Mouse (Mus musculus) embryo, embryonic 10 days (tissue): ENCODE measurements around the gene Samd3.

Source experiments
- DNase-seq: peaks from one replicate; pipeline ENCODE4 v3.0.0-alpha.2; 2015; ENCODE audit warnings: low spot score

Samd3 gene

DNA sequence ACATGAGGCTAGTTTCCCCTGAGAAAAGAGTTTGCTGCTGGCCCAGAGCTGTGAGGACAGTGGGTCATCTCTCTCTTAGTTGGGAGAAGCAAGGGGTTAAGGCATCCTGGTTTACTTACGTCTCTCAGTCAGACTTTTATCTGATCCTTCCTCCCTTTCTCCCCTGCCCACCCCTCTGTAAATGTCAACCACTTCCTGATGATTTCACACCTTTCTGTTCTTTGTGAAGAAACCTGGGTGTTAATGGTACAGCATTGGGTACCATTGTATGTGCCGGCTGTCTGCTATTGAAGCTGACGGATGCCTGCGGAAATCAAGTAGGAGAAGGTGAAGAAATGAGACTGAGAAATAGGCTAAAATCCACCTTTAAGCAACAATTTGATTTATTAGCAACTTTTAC lies at the start of gene Samd3:
Gene Samd3, plus strand, starts transcription at position 220 of the 400 bp plus-strand sequence.
- no peak for DNase-seq

DNA sequence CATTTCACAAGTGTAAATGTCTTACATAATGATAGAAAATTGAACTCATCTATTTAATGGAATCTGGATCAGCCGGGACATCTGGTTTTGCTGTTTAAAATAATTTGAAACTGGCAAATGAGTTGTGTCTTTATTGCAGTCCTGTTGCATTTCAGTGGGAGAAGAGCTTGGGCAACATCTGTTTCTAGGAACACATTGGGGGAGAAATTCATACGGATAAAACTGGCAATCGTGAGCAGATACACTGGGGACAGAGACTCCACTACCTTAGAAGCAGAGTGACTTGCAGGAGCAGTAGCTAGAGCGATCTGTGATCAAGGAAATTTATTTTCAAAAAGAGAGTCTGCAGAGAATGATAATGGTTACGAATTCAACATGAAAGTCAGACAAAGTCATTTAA lies 44.2 kb upstream of the Samd3 start:
- no peak for DNase-seq

DNA sequence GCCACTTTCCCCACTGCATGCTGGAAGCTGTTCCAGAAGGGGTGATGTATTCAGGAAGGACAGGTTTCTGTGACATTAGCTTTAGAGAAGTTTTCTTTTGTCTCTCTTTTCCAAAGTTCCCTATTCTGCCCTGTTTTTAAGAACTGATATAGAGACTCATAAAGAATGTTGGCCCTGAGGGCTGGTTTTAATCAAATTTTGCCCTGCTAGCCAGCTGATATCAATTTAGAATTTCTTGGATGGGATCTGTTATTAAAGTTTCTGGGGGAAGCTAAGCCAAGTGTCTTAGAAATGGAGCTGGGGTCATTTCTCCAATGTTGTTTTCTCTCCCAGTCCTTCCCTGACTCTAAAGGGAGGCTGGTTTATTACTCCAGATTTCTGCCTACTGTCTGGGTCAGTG lies 38.7 kb upstream of the Samd3 start:
- DNase-seq, result no peak

DNA sequence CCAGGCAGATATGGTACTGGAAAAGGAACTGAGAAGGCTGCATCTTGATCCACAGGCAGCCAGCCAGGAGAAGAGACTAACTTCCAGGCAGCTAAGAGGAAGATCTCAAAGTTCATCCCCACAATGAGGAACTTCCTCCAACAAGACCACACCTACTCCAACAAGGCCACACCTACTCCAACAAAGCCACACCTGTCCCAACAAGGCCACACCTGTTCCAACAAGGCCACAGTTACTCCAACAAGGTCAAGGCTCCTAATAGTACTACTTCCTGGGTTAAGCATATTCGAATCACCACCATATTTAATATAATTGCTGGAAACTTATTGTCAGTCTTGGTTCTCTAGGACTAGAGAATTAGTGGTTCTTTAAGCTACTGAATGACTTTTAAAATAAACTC lies 34.6 kb upstream of the Samd3 start:
- no peak for DNase-seq

DNA sequence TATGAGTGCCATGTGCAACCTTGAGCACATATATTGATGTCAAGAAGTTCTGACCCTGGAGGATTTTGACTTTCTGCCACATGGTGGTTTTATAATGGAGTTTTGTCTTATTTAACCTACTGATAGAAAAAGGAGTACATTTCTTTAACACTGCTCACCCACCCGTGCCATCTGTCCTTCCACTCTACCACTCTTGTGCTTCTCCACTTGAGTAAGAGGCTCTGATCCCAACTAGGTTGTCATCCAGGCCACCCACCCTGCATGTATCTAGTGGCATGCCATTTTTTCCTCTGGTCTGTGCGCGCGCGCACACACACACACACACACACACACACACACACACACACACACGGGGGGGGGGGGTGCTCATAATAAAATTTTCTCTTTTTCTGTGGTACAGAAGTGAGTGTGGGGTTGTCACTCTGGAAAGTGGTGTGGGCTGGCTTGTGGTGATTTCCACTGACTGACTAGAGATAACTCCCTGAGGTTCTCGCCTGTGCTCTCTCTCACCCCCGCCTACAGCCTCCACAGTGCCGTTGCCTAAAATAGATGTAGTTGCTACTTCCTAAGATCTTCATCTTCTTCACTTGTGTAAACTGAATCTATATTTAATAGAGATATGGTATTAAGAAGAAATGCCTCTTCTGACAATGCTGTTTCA lies 26.7 kb upstream of the Samd3 start:
- DNase-seq, result no peak

DNA sequence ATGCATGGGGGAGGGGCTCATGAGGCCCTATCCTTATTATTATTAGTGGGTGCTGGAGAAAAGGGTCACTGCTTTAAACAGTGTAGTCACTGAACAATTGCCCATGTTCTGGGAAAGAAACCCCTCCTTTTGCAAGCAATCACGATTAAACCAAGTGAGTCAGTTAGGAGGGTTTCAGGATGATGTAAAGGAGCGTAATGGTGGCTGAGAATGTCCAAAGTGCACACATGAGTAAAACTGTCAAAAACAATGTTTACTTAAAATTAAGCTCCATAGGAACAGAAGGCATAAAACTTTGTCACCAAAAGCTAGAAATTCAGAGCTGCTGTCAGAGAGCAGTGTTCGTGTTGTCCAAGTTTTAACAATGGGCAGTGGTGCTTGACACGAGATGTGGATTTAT lies 8.8 kb upstream of the Samd3 start:
- DNase-seq, result no peak

DNA sequence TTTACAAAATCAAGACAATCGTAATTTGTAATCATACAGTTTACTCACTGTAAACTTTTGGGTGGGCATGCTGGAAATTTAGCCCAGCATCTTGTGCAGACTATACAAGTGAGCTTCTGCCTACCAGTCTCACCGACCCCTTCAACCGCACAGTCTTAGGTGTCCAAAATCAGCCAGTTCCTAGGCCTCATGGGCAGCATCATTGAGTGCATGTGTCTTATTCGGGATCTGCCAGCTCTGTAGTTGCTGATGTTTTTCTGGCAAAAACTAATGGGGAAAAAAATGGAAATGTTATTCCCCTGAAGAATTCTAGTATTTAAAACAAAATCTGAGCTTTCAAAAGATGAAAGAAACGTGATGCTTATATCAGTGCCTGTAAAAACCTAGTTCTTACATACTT lies 3.3 kb upstream of the Samd3 start:
- no peak for DNase-seq

DNA sequence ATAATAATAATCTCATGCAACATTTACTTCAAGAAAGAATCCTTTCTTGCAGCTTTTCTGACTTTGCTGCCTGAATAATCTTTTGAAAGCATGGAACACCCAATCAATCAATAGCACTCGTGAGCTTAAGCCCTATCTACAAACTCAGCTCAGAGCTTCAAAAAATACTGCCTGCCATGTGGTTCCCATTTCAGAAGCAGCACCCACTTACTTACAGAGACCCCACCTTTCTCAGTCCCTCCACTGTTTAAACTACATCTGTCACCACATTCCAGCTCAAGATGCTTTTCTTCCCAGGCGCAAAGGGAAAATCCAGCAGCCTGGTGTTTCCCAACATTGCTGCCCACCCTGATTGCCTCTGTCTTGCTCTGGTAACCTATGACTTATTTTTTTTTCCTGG lies 2.8 kb upstream of the Samd3 start:
- DNase-seq, result peak; percentile 7

DNA sequence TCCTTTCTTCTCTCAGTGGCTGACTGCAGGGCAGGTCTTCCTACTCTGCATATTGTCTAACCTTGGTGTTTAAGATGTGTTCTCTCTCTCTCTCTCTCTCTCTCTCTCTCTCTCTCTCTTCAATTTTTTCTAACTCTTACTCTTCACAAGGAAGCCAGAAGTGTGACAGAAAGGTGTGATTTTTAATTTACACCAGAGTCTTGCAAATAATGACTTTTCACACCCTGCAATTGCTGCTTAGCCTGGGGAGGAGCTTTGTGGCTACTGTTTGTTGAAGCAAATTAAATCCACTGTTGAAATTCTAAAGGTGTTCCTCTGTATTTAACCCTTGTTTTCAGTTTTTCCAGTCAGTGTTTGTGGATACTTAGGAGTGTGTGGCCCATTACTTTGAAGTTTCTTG lies 1.3 kb upstream of the Samd3 start:
- DNase-seq, result no peak

DNA sequence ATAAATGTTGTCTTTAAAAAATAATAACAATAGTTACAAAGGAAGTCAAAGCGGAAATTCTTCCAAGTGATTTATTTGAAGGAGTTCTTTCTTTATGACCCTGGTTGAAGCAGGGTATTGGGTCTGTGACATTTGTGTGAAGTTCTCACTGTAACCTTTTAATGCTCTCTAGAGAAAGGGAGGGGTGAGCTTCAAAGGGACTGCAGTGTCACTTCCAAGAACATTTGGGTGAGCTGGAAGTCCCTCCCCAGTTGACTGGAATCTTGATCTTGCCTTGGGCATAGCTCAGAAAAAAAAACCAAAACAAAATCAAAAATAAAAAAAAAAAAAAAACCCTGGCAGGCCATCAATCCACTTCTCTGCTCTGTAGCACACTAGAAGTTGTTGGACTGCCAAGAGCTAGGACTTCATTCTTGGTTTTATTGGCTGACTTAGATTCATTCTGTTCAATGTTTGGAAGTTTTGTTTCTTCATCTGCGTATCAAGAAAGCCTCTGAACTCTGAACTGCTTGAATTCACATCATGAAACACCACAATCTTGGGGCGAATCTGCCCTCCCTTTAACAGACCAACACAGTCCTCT lies 2.7 kb downstream of the Samd3 start:
- DNase-seq, result no peak

DNA sequence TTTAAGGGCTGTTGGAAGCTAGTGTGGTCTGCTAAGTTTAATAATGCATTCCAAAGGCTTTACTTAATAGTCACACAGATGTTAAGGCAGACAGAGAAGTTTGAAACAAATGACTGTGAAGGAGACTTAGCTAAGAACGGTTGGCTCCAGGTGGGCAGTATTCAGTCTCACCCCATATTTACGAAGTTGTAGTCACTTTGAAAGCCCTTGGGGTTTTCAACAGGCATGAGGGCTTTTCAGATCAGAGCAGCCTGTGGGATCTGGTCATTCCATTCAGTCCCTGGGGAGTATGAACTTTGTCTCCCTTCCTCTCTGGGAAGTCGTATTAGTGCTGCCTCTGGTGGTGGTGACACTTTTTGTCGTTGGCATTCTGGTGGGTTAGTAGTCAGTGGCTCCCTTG lies 9.1 kb downstream of the Samd3 start:
- DNase-seq, result no peak

DNA sequence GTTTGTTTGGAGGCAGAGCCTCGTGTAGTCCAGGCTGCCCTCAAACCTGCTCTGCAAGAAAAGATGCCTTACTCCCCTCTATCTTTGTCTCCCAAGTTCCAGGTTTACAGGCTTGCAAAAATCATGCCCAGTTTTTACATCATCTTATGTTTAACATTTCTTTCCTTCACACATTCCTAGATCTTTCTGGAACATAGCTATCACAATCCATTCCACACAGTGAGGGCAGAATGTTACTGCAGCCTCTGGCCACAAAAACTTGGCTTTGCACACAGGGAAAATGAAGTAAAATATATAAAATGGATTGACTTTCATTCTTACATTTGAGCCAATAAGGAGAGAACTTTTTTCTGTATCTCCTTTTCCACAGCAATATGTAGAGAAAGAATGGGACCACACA lies 9.6 kb downstream of the Samd3 start:
- no peak for DNase-seq

DNA sequence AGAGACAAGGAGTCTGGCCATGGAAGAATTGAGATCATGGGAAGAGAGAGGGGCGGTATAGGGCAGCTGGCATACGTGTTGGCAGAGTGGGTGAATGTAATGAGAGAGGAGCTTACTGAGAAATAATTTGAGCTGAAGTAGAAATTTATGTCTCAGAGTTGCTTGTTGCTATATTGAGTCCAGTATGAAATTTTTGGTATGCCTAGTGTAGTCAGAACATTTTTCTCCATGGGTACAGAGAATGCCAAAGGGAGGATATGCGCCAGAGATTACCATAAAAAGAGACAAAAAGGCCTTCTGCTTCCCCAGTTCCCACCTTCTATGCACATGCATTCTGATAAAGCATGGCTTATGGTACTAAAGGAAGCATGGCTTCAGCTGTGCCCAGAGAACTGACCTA lies 13.7 kb downstream of the Samd3 start:
- no peak for DNase-seq

DNA sequence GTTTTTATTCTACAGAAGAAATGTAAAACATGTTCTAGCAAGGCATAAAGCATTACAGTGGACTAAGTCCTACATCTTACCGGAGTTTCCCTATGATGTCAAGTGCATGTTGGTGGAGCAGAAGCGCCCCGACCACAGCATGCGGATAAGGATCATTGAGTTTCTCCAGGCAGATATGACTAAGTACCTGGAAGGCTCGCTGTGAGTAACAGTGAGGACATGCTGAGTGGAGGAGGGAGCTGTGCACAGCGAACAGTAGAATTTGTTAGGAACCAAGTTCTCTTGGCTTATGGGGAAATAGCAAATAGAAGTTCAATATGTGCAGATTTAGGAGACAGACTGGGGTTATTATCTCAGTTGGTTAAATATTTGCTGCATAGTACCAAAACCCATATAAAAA lies 15.0 kb downstream of the Samd3 start:
- no peak for DNase-seq

DNA sequence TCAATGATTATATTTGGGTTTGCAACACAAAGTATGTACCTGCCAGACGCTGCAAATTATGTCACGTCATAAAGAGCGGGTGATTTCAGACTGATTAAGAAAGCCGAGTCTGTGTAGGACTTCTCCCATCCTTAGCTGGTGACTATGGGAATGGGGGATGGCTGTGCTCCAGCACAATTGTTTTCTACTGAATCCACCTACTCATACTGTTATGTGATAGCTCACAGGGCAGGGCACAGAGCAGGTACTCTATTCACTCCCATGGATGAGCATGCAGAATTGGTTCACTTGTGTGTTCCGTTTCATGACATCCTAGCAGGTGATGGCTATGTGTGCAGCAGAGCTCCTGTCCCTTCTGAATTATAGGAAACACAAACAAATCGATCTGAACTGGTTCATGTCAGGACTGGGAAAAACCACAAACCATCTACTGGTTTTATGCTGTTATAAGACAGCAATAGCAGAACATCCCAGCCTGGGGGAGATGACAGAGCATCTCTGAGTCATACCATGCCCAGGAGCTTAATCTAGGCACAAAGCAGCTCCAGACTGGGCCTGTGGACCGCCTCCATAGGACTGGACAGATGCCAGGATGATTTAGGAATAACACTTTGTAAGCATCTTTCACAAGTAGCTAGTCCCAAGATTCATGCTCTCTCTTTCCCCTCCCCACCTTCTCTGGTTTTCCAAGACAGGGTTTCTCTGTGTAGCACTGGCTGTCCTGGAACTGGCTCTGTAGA lies 20.1 kb downstream of the Samd3 start:
- no peak for DNase-seq

DNA sequence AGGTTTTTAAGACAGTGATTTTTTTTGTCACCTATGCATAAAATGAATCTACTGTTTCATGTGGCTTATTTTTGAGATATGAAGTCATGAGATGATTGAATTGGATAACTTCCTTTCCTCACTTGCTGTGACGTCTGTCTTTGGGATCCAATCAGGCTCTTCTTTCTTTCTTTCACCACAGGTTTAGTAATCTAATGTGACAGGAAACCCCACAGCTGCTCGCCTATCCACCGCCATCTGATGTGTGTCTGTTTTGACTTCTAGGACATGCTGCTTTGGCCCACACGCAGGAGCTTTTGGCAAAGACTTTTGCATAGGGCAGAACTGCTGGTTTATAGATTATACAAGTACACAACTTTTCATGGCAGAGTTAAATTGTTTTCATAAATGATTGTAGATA lies 30.4 kb downstream of the Samd3 start:
- DNase-seq, result no peak

DNA sequence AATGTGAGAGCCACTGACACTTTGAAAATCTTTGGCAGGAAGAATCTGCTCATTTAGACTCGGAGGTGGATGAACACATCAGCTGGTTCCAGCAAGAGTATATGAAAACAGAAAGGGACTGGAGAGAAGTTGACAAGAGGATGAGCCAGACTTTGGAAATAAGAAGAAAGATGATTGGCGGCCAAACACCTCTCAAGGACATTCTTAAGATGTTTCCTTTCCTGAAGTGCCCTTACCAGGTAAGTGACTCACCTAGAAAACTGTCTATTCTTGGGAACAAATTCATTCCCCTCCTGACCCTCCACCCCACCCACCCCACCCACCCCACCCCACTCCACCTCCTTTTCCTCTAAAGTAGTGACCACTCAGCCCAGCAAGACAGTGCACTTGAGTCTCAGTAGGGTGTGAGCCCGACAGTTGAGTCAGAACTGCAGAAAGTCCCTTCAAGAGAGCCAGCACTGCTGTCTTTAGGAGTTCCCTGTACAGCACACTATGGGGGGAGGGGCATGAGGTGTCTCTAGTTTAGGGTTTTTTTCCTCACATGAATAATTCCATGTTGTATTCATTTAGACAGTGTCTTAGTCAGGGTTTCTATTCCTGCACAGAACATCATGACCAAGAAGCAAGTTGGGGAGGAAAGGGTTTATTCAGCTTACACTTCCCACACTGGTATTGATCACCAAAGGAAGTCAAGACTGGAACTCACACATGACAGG lies 34.4 kb downstream of the Samd3 start:
- DNase-seq, result no peak

DNA sequence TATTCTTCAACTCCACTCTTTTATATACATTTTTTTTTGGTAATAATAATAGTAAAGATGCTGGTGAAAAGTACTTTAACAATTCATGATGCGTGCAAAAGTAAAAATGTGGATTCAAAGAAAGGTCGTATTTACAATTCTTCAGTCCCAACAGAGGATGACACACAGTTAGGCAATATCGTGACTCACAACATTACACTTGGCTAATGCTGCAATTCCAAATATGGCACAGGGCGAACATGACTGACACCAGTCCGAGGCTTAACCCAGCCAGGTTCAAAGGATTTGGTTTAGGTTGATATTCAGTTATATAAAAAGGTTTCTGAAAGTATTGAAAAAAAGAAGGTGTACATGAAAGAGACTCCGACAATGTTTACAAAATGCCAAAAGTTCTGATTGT lies 45.9 kb downstream of the Samd3 start:
- DNase-seq, result no peak

DNA sequence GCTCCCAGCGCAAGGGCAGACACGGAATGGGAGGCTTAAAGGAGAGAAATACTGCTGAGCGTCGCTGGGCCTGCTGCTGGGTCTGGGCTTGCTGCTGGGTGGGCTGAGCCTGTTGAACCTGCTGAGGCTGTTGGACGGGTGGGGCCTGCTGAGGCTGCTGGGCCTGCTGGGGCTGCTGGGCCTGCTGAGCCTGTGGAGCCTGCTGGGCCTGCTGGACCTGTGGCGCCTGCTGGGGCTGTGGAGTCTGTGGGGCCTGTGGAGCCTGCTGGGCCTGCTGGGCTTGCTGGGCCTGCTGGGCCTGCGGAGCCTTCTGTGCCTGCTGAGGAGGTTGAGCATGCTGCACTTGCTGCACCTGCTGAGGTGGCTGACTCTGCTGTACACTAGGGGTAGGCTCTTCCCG lies 50.5 kb downstream of the Samd3 start:
- no peak for DNase-seq

DNA sequence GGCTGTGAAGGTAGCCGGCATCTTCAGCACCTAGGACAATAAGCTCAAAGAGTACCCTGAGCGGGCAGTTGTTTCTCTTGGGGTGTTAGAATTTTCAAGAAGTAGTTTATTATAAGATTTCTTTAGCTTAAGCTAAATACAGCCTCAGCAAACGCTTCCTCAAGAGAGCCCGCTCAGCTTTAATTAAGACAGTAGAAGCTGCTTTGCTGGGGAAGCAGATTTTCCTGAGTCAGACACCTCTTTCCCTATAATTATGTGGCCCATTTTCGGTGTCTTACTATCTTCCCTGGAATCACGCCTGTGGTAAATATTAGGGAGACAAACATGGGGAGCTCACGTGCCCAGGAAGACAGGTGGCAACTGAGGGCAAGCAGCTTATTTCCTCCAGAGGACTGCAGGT lies 57.6 kb downstream of the Samd3 start:
- no peak for DNase-seq

DNA sequence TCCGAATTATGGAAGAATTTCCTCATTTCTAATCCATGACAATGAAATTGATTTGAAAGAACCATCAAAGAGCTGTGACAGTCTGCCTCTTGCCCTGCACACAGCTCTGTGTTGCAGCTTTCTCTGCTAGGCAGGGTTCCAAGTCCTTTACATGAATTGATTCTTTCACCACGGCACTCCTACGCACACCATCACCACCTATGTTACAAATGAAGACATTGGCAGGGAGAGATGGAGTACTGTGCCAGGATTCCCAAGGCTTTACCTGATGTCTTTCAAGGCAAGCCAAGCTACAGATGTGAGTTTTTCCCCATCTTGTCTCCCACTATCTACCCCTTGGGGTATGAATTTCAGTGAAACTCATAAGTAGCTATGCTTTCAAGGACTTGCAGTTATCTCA lies 67.7 kb downstream of the Samd3 start:
- no peak for DNase-seq

DNA sequence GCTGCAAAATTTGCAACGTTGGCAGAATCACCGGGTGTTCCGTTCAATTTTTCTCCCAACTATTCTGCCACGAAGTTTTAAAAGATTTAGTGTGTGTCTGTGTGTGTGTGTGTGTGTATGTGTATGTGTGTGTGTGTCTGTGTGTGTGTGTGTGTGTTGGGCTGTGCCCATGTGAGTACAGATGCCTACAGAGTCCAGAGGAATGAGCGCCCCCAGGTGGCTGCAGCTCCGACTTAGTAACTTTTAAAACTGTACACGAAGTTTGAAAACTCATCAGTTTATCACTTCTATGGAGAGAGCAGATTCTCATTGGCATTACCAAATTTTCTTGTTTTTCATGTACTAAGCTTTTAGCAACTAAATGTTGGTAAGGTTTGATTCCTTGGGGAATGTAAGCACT lies 68.1 kb downstream of the Samd3 start:
- no peak for DNase-seq

DNA sequence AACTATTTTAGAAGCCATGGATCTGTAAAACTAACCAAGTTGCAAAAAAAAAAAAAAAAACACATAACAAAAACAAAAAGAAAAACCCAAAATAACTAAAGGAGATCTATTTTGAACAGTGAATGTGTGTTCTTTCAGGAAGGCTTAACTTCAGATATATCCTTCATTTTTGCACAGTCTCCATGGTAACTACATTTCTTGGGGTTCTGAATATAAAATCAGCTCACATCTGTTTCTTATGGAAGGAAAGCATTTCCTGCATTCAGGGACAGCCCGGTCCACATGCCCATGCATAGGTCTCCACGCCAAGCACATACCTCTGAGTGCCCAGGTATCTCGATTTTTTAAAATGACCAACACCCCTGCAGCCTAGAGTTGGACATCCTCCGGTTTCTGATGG lies 72.8 kb downstream of the Samd3 start:
- DNase-seq, result no peak
